Mouse (Mus musculus) lung, embryonic 15.5 days (tissue): ENCODE measurements at regions not wholly inside any gene's neighbourhood (a gene's known extent, or its start where the extent isn't known, plus 50 kb on each side); places are given as distances from the start of the nearest gene placed in this dataset.
A peak's percentile ranks its signal among the peaks of the same experiment; 100 is the strongest.

ENCODE experiments used
- ATAC-seq: fragments of 200-750 bp; cut with Nextera tagmentation; 2 replicates; pipeline ENCODE4 v1.8.0; 2017; ENCODE audit warnings: moderate number of reproducible peaks, borderline replicate concordance; ENCODE audit not compliant: low FRiP score, low TSS enrichment; ENCODE audit errors: extremely low read depth
- H3K27ac ChIP-seq: fragments of 300-500 bp; sonication (generic); 2 replicates; pipeline ENCODE4 v1.5.1; 2015; ENCODE audit warnings: moderate library complexity, mild to moderate bottlenecking, inconsistent platforms
- H3K27me3 ChIP-seq: fragments of 300-500 bp; sonication (generic); 2 replicates; pipeline ENCODE4 v1.6.1; 2015; ENCODE audit warnings: inconsistent platforms
- H3K36me3 ChIP-seq: fragments of 300-500 bp; sonication (generic); 2 replicates; pipeline ENCODE4 v1.6.1; 2015; ENCODE audit warnings: inconsistent platforms
- H3K4me1 ChIP-seq: fragments of 300-500 bp; sonication (generic); 2 replicates; pipeline ENCODE4 v1.6.1; 2015; ENCODE audit warnings: inconsistent platforms
- H3K4me2 ChIP-seq: fragments of 300-500 bp; sonication (generic); 2 replicates; pipeline ENCODE4 v1.6.1; 2015; ENCODE audit warnings: inconsistent platforms, mild to moderate bottlenecking, moderate library complexity
- H3K4me3 ChIP-seq: fragments of 300-500 bp; sonication (generic); 2 replicates; pipeline ENCODE4 v1.5.1; 2015; ENCODE audit warnings: mild to moderate bottlenecking, inconsistent platforms
- H3K9ac ChIP-seq: fragments of 300-500 bp; sonication (generic); 2 replicates; pipeline ENCODE4 v1.6.1; 2015; ENCODE audit warnings: inconsistent platforms
- H3K9me3 ChIP-seq: fragments of 300-500 bp; sonication (generic); 2 replicates; pipeline ENCODE4 v1.6.1; 2016; ENCODE audit warnings: inconsistent platforms
- WGBS: fragments of 180-500 bp; shearing (Covaris S2); methylation state at CpG from one replicate; pipeline ENCODE4 v1.1.7; 2015; 5-methylcytosine and 5-hydroxymethylcytosine counted together

DNA sequence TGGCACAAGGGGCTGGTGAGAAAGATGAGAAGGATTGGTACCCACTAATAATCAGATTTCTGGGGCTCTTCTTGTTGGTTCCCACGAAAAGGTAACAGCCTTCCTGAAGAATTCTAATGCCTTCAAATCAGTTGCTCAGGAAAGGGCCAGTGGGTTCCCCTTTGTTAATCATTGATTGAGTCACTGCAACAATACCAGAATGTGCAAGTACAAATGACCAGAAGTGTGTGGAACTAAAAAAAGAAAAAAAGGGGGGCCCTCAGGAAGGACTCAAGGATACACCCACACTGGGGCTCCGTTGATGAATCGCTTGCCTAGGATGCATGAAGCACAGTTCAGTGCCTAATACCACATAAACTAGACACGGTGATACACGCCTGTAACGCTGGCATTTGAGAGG, 179.0 kb upstream of the Klf3 start:
- H3K9ac ChIP-seq: no peak overlapping the region
- H3K27ac ChIP-seq: 0 out of 2 replicates have a peak overlapping the region, but pooled peaks have one; percentile 10
- ATAC-seq: no peak
- H3K9me3 ChIP-seq: no peaks in the 10 kb centered on the region
- no peaks in the 10 kb centered on the region for H3K36me3 ChIP-seq
- peaks cover 19% of the 10 kb centered on the region; the same call in 1 of the 2 replicates for H3K4me1 ChIP-seq
- H3K4me2 ChIP-seq: no peak overlapping the region
- 69% methylated on average over 6 of the region's 6 CpGs for WGBS
- no peak overlapping the region for H3K4me3 ChIP-seq
- no peaks in the 10 kb centered on the region for H3K27me3 ChIP-seq

DNA sequence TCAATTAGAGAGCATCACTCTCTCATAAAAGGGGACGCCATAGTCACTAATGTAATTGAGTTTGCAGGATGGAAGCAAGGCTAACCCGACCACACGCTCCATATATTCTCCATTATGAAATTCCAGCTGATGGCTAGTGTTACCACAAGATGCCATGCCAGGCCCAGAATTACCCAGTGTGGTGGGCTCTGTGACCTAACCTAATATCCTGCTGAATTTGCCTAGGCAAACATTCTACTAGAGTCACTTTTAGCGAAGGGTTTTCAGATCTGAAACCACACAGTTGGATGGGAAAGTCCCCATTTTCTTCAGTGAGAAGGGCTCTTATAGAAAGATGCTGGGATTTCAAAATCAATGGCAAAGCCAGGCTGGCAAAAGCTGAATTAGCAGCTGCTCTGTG, 177.8 kb upstream of the Klf3 start:
- Histone ChIP-seq H3K4me2 (no peak overlapping the region), H3K9ac (no peak overlapping the region), H3K27ac (peak overlapping the region; percentile 66; the same call in 1 of the 2 replicates), H3K4me1 (peaks cover 19% of the 10 kb centered on the region; the same call in 1 of the 2 replicates), H3K9me3 (no peaks in the 10 kb centered on the region), H3K4me3 (no peak overlapping the region), H3K36me3 (no peaks in the 10 kb centered on the region), H3K27me3 (no peaks in the 10 kb centered on the region)
- WGBS: 80% methylated on average over 4 of the region's 4 CpGs
- no peak for ATAC-seq

DNA sequence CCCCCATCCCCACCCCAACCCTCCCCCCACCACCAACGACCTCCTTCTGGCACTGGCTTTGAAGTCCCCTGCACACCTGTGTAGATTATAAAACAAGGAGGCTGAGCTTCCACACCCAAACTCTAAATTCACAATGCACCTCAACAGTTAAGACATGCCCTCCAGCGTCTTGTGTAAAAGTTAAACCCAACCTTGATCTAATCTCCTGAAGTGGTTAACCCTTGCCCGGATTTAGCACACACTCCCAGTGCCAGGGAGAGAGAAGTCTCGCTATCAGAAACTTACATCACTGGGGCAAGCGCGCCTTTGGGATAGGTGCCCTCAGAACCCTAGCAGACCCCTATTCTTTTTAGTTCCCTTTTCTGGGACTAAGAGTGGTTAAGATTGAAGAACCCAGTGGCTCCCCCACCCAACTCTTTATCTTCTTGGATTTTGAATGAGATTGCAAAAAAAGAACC, 177.3 kb upstream of the Klf3 start:
- no peaks in the 10 kb centered on the region for H3K9me3 ChIP-seq
- H3K27me3 ChIP-seq: no peaks in the 10 kb centered on the region
- peak overlapping the region; percentile 23 for H3K4me2 ChIP-seq
- WGBS: 45% methylated on average over 6 of the region's 6 CpGs
- H3K4me3 ChIP-seq: no peak overlapping the region
- H3K9ac ChIP-seq: no peak overlapping the region
- H3K36me3 ChIP-seq: no peaks in the 10 kb centered on the region
- peak overlapping the region; percentile 66 for H3K27ac ChIP-seq
- ATAC-seq: peak; percentile 41; the same call in 1 of the 2 replicates
- H3K4me1 ChIP-seq: peaks cover 19% of the 10 kb centered on the region; the same call in 1 of the 2 replicates

DNA sequence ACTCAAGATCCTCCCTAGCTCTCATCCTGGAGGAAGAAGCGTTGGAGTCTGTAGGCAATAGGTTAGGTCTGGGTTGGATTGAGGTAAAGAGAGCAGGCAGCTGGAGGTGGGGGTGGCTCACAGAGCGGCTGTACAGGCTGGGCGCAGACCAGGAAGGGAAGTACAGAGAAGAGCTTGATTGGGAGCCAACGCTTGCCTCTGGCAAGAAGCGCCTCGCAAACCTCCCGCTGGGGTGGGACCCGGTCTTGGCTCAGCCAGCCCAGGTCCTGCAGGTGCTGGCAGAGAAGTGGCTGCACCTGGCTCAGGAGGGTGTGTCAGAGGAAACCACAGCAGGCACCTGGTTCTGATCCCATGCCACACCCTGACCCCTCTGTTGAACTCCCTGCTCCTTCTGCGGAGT, 176.8 kb upstream of the Klf3 start:
- peaks cover 19% of the 10 kb centered on the region; the same call in 1 of the 2 replicates for H3K4me1 ChIP-seq
- H3K36me3 ChIP-seq: no peaks in the 10 kb centered on the region
- no peak overlapping the region for H3K4me3 ChIP-seq
- peak overlapping the region; percentile 66 for H3K27ac ChIP-seq
- 33% methylated on average over 9 of the region's 9 CpGs for WGBS
- H3K9ac ChIP-seq: no peak overlapping the region
- peak overlapping the region; percentile 23 for H3K4me2 ChIP-seq
- ATAC-seq: peak; percentile 82
- no peaks in the 10 kb centered on the region for H3K9me3 ChIP-seq
- H3K27me3 ChIP-seq: no peaks in the 10 kb centered on the region

DNA sequence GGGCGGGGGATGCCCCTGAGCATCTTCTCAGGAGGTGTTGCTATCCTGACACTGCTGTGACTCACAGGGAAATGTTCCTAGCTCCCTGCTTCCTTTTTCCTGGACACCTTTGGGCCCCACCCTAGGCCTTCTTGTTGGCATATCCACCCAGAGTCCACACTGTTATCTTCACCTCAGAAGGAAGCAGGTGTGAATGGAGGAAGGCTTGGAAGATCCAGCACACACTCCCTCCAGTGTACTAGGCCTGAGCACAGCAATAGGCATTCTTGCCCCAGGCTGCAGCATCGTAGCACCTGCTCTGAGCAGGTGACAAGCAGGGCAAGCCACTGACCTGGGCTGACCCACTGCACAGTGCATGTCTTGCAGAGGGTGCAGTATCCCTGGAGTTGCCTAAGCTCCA, 172.6 kb upstream of the Klf3 start:
- no peak for ATAC-seq
- Histone ChIP-seq H3K4me3 (no peak overlapping the region), H3K36me3 (no peaks in the 10 kb centered on the region), H3K9me3 (no peaks in the 10 kb centered on the region), H3K4me1 (peaks cover 11% of the 10 kb centered on the region; the same call in 1 of the 2 replicates), H3K27ac (no peak overlapping the region), H3K4me2 (no peak overlapping the region), H3K27me3 (no peaks in the 10 kb centered on the region), H3K9ac (no peak overlapping the region)
- 83% methylated on average over 2 of the region's 2 CpGs for WGBS

DNA sequence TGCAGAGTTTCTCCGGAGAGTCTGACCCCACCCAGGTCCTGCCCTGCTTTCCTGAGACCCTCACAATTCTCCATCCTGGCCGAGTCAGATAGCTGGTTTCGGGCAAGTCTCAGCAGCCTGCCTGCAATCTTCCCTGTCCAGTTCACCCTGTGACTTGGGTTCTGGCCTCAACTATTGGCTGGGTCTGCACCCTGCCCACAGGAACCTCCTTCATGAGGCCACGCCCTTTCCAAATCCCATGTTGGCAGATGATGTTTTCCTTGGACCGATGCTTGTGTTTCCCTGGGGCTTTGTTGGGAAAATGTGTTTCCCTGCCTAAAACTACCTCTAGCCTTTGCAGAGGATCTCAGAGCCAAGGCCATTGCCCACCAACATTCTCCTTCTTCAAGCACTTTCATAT, 171.0 kb upstream of the Klf3 start:
- no peak for ATAC-seq
- Histone ChIP-seq H3K36me3 (no peaks in the 10 kb centered on the region), H3K4me3 (no peak overlapping the region), H3K9me3 (no peaks in the 10 kb centered on the region), H3K4me2 (no peak overlapping the region), H3K9ac (no peak overlapping the region), H3K27me3 (no peaks in the 10 kb centered on the region), H3K27ac (no peak overlapping the region), H3K4me1 (no peaks in the 10 kb centered on the region)
- WGBS: 86% methylated on average over 5 of the region's 5 CpGs

DNA sequence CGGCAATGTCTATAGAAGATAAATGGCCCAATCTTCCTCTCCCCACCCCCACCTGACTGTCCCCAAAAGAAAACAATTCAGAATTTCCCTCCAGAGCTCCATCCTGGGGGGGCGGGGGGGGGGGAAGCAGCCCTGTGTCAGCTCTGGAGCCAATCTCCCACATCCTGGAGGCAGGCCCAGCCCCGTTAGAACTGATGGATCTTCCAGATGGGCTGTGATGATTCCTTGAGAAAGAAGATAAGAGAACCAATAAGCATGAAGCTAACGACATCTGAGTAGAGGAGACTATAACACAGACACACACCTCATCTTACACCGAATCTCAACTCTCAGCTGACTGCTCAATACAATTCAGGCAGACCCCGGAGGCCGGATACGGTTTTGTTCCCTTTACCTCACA, 169.2 kb upstream of the Klf3 start:
- 57% methylated on average over 8 of the region's 8 CpGs for WGBS
- H3K27me3 ChIP-seq: no peaks in the 10 kb centered on the region
- no peaks in the 10 kb centered on the region for H3K9me3 ChIP-seq
- no peak for ATAC-seq
- H3K4me3 ChIP-seq: no peak overlapping the region
- H3K9ac ChIP-seq: no peak overlapping the region
- H3K36me3 ChIP-seq: no peaks in the 10 kb centered on the region
- no peaks in the 10 kb centered on the region for H3K4me1 ChIP-seq
- no peak overlapping the region for H3K27ac ChIP-seq
- H3K4me2 ChIP-seq: no peak overlapping the region

DNA sequence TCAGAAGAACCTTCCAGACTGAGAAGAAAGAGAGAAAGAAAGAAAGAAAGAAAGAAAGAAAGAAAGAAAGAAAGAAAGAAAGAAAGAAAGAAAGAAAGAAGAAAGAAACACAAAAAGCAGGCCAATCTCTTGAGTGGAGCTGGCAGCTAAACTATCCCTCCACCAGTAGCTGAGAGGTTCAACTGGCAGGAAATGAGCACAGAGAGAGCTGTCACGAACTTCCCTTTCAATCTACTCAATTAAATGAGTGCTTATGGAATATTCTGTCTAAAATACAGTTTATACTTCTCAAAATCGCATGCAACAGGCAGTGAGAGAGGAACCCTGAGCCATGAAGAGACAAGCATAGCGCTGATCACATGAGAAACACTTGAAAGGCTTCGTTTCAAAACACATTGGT, 168.5 kb upstream of the Klf3 start:
- H3K36me3 ChIP-seq: no peaks in the 10 kb centered on the region
- H3K9ac ChIP-seq: no peak overlapping the region
- no peak for ATAC-seq
- H3K4me1 ChIP-seq: no peaks in the 10 kb centered on the region
- H3K27me3 ChIP-seq: no peaks in the 10 kb centered on the region
- no peak overlapping the region for H3K4me3 ChIP-seq
- H3K9me3 ChIP-seq: no peaks in the 10 kb centered on the region
- no peak overlapping the region for H3K27ac ChIP-seq
- no peak overlapping the region for H3K4me2 ChIP-seq
- WGBS: 67% methylated on average over 4 of the region's 4 CpGs

DNA sequence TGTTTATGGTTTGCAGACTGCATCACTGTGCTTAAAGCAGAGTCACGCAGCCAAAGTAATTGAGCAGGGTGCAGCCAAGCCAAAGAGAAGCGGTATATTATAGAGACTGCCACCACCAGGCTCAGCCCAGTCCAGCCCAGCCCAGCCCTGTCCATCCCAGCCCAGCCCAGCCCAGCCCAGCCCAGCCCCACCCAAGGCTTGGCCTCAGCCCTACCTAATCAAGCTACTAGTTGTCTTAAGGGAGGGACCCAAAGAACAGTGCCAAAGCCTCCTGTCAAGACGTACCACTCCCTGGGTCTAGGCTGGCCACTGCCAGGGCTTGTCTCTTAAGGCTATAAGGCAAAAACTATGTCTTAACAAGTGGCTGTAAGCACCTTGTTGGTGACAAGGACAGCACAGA, 166.9 kb upstream of the Klf3 start:
- ATAC-seq: no peak
- no peaks in the 10 kb centered on the region for H3K36me3 ChIP-seq
- H3K4me3 ChIP-seq: no peak overlapping the region
- H3K27me3 ChIP-seq: no peaks in the 10 kb centered on the region
- no peak overlapping the region for H3K4me2 ChIP-seq
- no peak overlapping the region for H3K9ac ChIP-seq
- no peak overlapping the region for H3K27ac ChIP-seq
- H3K4me1 ChIP-seq: no peaks in the 10 kb centered on the region
- WGBS: 84% methylated on average over 3 of the region's 3 CpGs
- no peaks in the 10 kb centered on the region for H3K9me3 ChIP-seq

DNA sequence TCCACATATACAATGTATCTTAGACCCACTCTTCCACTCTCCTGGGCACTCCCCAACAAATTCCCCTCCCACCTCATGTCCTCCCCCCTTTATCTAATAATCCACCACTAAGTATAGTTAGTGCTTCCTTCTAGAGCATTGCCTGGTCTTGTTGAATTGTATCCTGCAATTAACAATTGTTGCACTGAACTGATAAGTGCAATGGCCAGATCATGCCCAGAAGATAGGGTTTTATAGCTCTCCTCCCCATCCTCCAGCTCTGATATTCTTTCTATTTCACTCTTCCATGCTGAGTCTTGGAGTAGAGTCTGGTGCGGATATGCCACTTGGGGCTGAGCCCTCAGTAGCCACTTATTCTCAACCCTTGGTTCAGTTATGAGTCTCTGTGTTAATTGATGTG, 159.6 kb upstream of the Klf3 start:
- Histone ChIP-seq H3K4me3 (no peak overlapping the region), H3K27me3 (no peaks in the 10 kb centered on the region), H3K4me2 (no peak overlapping the region), H3K4me1 (peaks cover 9% of the 10 kb centered on the region), H3K36me3 (no peaks in the 10 kb centered on the region), H3K9ac (no peak overlapping the region), H3K27ac (no peak overlapping the region), H3K9me3 (no peaks in the 10 kb centered on the region)
- WGBS: 100% methylated on average over 1 of the region's 1 CpGs
- no peak for ATAC-seq

DNA sequence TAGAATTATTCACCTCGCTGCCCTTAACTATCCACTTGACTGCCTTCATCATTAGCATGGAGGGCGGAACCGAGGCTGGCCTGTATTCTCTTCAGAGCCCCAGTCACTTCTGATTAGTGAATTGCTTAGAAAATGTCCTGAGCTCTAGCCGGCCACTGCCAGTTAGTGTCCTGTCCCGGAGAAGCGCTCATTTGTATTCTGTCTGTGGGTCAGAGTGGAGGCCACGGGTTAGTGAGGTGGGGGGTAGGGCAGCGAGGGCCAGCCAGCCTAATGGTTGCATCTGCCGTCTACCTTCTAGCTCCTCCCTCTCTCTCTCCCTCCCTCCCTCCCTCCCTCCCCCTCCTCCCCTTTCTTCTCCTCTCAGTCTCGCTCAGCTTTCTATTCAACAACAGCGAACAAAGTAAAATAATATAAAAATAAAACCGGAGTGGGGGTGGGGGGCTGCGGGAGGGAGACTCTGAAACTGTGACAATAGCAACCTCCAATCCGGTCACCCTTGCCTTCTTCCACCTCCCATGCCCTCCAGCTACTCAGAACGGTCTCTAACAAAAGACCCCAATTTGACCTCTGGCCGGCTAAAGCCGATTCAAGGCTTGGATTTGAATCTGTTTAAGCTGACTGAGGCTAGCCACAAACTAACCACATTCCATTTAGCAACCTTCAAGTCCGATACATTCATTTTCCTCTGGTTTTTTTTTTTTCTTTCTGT, 155.6 kb upstream of the Klf3 start:
- no peaks in the 10 kb centered on the region for H3K36me3 ChIP-seq
- no peaks in the 10 kb centered on the region for H3K9me3 ChIP-seq
- peak overlapping the region; percentile 58 for H3K4me2 ChIP-seq
- H3K27ac ChIP-seq: no peak overlapping the region
- H3K27me3 ChIP-seq: no peaks in the 10 kb centered on the region
- H3K9ac ChIP-seq: peak overlapping the region; percentile 13; the same call in 1 of the 2 replicates
- H3K4me1 ChIP-seq: peaks cover 12% of the 10 kb centered on the region
- ATAC-seq: peak; percentile 58
- 8% methylated on average over 17 of the region's 18 CpGs for WGBS
- H3K4me3 ChIP-seq: peak overlapping the region; percentile 30

DNA sequence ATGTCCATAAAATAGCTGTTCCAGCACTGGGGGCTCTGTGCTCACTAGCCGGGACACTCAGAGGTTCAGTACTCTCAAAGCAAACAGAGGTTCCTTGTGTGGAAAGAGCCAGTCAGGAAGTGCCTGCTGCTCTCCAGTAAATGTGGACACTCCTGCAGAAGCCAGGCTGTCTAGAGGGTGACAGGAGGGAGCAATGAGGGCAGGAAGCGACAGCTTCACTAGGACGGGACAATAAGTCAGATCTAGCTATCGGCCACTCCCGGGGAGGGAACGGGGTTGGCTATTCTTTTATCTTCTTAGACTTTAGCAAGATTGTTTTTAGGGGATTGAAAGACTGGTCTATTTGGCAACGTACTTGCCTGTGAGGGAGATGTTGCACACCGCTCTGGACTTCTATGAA, 154.7 kb upstream of the Klf3 start:
- ATAC-seq: peak; percentile 19; the same call in 1 of the 2 replicates

More for the DNA sequence above, 154.7 kb upstream of the Klf3 start:
- Histone ChIP-seq H3K4me3 (no peak overlapping the region), H3K9ac (no peak overlapping the region), H3K27ac (peak overlapping the region; percentile 41; the same call in 1 of the 2 replicates), H3K36me3 (no peaks in the 10 kb centered on the region), H3K4me1 (peaks cover 12% of the 10 kb centered on the region), H3K27me3 (no peaks in the 10 kb centered on the region), H3K9me3 (no peaks in the 10 kb centered on the region), H3K4me2 (peak overlapping the region; percentile 4; the same call in 1 of the 2 replicates)
- 5% methylated on average over 8 of the region's 8 CpGs for WGBS
